Mouse (Mus musculus): Measurements from ENCODE around the gene Slc39a3.

- TF ChIP-seq E2F4 (IDR thresholded peaks at IDR 0.05; ENCODE audit: borderline replicate concordance, low read depth, low read length) (no peak), MEF2A (IDR thresholded peaks at IDR 0.05; ENCODE audit: extremely low read depth, insufficient replicate concordance, low read depth, low read length, poor library complexity, severe bottlenecking) (no peak), HCFC1 (IDR thresholded peaks at IDR 0.05; ENCODE audit: low read depth, low read length) (no peak), POLR2A (IDR thresholded peaks at IDR 0.05; ENCODE audit: control insufficient read depth in 1 of 2, insufficient read depth in 1 of 2, low read depth in 1 of 2, low read length in 2 of 2, poor library complexity in 1 of 2) (no peak), ETS1 (IDR thresholded peaks at IDR 0.05; ENCODE audit: low read depth, low read length) (no peak), CHD1 (IDR thresholded peaks at IDR 0.05; ENCODE audit: low read depth, low read length) (no peak)
These were observed 10.4 kb downstream of the Slc39a3 start for GRCm38 (mm10) chr10:81026857-81027256.
